In the genomic region with DNA sequence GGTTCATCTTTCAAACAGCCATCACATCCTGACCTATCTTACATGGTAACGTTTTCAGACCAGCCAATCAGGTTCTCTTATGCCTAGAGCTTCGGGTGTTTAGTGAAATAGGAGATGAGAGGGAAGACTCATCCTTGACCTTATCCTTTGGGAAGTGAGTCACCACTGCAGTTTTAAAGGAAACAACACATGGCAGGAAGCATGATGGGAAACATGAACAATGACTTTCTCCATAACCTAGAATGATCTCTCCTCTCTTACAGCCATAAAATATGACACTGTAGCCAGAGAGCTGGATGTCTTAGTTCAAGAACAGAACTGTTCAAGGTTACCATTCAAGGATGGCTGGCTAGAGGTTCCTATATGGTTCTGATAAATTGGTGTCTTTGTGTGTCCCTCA, we compare ENCODE assay signal across 14 mouse cellular contexts. TPM values are rescaled to one million over a fixed set of nuclear protein-coding genes. Genes with fewer than 3 reads are reported as not detected.
"Had no signal": no experiment of that assay in that cellular context is flagged by ENCODE, and none has a peak within 500 bp of the region (broad histone marks: within the 10 kb centered on the region; RNA-seq: fewer than 3 reads in every experiment).

No protein-coding gene starts in this region.

- H3K9ac ChIP-seq: limb, embryonic 15.5 days; liver, embryonic 12.5 days; lung, embryonic 14.5 days; neural tube, embryonic 12.5 days had no signal

- H3K9me3 ChIP-seq: limb, embryonic 15.5 days; liver, embryonic 12.5 days; neural tube, embryonic 12.5 days had no signal

- H3K27ac ChIP-seq: limb, embryonic 15.5 days; liver, embryonic 12.5 days; neural tube, embryonic 12.5 days had no signal

- H3K4me1 ChIP-seq: limb, embryonic 15.5 days; liver, embryonic 12.5 days; neural tube, embryonic 12.5 days had no signal

- DNase-seq: kidney, postnatal 14 days; layer of hippocampus, postnatal 36 days; lung, embryonic 14.5 days; lung, postnatal 14 days; midbrain, embryonic 14.5 days; retina, postnatal 1 day; right cerebral cortex, postnatal 4 days; spleen, adult 18-20 months; thymus, adult 18-20 months; thymus, postnatal 25 days had no signal

- H3K4me2 ChIP-seq: limb, embryonic 15.5 days; liver, embryonic 12.5 days; lung, embryonic 14.5 days; neural tube, embryonic 12.5 days had no signal

- H3K36me3 ChIP-seq: limb, embryonic 15.5 days; liver, embryonic 12.5 days; neural tube, embryonic 12.5 days had no signal

- ATAC-seq: liver, embryonic 12.5 days had no signal

- H3K27me3 ChIP-seq: limb, embryonic 15.5 days; liver, embryonic 12.5 days; neural tube, embryonic 12.5 days had no signal

- H3K4me3 ChIP-seq: limb, embryonic 15.5 days; liver, embryonic 12.5 days; neural tube, embryonic 12.5 days had no signal

RNA-seq across cellular contexts. Expression of gene Dgki, which starts 16.6 kb away (rescaled TPM):
- total RNA-seq: neutrophil, adult 5-6 weeks had no signal
